Mouse (Mus musculus): ENCODE results near the gene C1ql4.

Gene C1ql4

DNA sequence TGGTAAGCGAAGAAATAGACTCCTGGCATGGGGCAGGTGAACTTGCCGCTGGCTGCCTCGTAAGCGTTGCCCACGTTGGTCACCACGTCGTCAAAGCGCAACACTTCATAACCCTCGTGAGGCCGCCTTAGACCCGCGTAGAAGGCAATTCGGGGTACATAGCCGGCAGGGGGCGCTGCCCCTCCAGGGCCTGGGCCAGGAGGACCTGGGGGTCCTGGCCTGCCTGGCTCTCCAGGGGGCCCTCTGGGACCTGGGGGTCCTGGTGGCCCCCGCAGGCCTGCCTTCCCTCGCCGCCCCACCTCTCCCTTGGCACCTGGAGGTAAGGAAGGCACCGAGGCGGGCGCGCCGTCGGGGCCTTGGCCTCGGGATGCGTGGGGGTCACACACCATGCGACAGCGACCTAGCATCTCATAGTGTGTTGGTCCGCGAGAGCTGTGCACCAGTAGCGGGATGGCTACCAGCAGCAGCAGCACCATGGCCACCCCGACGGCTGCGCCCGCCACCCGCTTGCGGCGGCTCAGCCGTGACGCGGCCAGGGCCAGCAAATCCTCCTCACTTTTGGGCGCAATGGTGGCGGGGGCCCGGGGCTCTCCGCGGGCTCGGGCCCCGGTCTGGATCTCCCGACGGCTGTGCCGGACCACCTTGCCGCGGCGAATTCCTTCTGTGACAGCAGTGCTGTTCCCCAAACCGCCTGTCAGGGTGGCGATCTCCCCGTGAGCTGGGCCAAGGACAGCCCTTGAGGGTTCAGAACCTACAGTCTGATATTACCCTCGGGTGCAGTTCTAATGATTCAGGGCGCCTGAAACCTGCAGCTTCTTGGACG lies at the start of gene C1ql4:
Gene C1ql4 (minus strand): TSS at position 565 of the 823 bp plus-strand sequence.
- peak; percentile 84 for DNase-seq (ENCODE audit: low read depth, low spot score)

DNA sequence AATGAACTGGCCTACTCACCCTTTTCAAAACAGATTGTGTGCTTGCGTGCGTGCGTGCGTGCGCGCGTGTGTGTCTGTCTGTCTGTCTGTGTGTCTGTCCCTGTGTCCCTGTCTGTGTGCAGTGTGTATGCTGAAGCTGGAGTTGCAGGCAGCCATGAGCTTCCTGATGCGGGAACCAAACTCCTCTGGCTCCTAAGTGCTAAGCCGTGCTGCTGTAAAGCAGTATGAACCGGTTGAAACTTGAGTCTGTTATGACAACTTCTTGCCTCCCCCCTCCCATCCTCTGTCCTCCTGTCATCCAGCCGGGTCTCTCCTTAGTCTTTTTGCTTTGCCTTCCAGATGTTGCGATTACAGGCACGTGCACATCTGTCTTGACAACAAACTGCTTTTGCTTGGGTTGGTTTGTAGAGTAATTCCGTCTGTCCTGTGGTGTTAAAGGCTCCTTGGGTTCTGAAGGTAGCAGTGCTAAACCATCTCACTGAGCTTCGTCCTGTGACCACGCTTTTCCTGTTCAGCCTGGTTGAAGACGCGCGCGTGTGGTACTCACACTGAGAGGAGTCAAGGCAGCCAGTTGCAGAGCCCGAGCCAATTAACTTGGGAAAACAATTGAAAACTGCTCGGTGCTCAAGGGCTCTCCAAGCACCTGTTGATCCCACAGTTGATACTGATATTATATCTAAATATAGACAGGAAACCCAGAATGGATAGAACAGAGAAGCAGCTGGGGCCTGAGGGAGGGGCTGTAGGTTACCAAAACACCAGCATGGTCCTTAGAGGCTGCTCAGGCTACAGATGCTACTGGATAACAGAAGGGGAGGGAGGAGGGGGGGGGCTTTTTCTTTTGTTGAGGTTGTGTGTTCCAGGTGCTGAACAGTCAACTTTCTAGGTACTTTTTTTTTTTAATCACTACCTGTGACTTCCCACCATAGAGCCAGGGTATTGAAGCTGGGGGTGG lies 42.6 kb upstream of the C1ql4 start:
- peak; percentile 79 for DNase-seq (ENCODE audit: low read depth, low spot score)

DNA sequence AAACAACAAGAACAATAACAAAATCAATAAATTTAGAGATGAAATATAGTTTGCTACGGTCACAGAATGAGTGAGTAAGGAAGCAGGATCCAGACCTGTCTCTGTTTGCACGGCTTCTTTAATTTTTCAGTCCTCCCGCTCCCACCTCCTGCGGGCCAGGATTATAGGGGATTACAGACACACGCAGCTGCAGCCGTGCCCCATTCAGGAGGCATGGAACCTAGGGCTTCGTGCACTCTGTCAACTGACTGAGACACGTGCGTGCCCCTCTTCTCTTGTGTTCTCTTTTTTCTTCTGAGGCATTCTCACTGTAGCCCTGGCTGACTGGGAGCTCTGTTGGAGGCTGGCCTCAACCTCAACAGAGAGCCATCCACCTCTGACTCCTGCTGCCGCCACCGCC lies 41.8 kb upstream of the C1ql4 start:
- DNase-seq (ENCODE audit: low read depth, low spot score): no peak

DNA sequence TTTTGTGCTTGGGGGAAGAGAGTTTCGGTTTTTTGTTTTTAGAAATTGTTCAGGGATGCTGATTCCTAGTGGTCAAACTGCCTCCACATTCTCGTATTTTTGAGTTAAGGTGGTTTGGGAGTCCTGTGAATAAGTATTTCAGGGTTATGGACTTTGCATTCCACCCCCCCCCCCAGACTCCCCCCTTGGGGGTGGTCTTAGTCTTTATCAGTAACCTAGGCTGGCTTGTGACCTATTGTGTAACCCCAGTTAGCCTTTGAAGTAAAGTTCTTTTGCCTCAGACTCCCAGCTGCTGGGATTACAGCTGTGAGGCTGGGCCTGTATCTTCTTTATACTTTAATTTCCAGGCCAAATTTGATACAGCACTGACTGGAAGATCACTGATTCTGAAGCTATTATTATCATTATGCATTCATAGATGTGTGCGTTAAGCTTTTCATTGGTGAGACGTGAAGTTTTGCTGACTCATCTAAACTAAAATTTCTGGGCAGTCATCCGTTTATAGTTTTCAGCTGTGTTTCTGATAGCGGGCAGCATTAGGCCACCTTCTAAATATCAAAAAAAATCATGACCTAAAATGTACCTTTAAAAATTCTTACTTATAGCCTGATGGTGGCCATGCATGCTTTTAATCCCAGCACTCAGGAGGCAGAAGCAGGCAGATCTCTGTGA lies 40.4 kb upstream of the C1ql4 start:
- DNase-seq (ENCODE audit: low read depth, low spot score): no peak

DNA sequence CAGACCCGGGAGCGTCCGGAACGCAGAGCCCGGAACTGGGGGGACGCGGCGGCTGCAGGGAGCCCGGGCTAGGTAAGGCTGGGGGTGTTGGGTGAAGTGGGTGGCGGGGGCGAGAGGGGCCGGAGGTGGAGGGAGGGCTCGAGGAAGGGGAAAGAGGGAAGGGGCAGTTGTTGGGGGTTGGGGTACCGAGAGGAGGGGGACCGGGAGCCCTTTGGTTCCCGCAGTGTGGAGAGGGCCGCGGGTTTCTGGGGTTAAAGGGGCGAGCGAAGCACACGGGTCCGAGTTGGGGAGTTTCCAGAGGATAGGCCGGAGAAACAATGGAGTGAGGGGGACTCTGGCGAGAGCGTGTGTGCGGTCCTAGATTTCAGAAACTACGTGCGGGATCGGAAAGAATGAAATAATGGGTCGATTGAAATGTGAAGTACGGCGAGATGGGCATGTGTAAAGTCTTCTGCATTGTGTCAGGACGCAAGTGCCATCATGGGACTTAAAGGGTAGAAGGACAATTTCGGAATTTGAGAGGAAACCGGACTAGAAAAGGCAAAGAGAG lies 39.3 kb upstream of the C1ql4 start:
- DNase-seq (ENCODE audit: low read depth, low spot score): peak; percentile 37

DNA sequence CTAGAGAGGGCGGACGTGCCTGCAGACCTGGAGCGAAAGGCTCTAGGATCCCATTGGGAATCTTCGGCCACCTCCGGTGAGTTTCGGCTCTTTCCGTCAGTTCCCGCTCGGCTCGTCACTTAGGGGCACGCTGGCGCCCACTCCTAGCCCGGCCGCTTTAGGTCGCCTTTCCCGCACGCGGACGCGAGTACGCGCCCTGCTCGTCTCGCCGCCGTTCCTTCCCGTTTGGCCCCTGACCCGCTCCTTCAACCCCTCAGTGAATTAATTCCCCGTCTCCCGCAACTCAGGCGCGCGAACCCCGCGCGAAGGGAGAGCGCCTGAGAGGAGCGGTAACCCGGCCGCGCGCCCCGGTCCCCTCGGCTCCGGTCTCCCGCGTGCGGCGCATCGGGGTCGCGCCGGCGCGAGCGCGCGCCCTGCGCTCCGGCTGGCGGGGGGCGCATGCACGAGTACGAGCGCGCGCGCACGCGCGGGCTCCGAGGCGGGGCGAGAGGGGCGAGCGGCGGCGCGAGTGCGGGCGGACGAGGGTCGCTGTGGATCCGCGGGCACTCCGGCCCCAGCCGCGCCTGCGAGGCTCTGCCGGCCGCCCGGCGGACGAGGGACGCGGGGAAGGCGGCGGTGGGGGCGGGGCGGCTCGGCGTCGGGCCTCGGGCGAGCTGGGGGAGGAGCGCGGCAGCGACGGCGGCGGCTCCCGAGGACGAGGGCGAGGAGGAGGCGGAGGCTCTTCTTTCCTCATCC lies 38.6 kb upstream of the C1ql4 start:
- peak; percentile 90 for DNase-seq (ENCODE audit: low read depth, low spot score)

DNA sequence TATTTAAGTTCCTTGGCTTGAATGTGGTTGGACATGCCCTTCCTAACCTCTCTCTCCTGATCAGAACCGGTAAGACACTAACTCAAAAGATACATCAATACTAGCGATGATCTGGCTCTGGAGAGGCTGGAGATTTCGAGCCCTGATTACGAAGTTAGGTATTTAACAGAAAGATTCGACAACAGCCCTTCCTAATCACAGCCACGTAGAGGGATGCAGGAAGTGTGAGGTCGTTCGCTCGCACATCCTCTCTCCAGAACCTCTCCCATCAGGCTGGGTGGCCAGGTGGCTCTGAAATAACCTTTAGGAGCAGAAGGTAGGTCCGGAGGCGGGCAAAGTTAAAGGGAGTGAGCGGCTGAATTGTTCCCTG lies 38.1 kb upstream of the C1ql4 start, which contains the start of gene Spats2:
Gene Spats2 (plus strand): TSS at position 206 of the 370 bp plus-strand sequence.
- no peak for DNase-seq (ENCODE audit: low read depth, low spot score)

DNA sequence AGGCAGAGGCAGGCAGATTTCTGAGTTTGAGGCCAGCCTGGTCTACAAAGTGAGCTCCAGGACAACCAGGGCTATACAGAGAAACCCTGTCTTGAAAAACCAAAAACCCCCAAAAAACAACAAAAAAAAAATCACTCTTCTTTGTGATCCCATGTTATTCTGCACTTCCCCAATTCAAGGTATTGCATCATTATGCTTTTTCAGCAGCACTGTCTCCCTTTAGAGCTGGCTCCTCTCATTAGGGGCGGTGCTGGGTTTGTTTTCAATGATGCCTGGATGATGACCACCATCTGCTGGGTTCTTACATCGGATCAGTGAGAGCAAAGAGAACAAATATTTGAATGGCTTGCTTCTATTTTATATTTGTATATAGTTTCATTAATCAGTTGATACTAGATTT lies 35.0 kb upstream of the C1ql4 start:
- DNase-seq (ENCODE audit: low read depth, low spot score): no peak

DNA sequence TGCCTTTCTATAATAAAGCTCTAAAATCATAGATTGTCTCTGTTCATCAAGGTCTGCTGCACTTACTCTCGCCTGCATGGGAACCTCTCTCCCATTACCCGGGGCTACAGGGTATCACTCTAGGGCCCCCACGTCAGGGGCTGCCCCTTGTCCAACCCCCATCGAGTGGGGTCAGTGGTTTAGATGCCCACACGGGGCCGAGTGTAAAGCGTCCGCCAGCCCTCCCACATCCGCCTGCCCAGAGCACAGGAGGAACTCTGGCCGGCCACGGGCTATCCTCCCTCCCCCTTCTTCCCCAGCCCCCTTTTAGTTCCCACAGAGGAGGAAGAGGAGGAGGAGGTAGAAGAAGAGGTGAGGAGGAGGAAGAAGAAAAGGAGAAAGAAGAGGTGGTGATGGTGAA lies 33.2 kb upstream of the C1ql4 start:
- DNase-seq (ENCODE audit: low read depth, low spot score): no peak

DNA sequence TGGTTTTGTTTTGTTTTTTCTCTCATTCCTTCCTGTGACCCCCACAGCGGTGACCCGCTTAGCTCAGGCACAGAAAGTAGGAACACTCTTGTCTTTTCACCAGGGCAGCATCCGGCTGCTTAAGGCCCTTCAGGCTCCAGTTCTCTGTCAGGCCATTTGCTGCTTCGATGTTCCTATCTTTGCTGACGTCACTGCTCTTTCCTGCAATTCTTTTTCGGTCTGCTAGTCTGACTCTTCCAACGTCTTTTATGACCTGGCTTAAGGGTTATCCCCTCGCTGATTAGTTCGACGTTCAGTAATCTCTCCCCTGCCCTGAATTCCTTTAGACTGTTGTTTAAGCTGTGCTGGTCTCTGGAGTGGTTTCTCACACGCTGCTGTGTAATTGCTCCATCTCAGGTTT lies 28.9 kb upstream of the C1ql4 start:
- no peak for DNase-seq (ENCODE audit: low read depth, low spot score)

DNA sequence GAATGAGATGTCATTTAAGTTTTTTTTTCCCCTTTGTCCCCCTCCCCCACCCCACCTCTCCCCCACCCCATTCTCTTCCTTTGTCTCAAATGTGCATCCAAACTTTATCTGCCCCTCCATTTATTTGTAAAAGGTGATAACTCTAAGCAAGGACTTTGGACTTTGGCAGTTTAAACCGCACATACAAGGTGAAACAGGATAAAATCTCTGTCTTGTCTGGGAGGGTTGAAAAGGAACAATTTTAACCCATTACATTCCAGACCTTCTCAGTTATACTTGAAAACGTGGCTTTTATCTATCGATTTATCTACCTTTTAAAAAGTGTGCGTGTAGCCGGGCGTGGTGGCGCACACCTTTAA lies 27.4 kb upstream of the C1ql4 start:
- DNase-seq (ENCODE audit: low read depth, low spot score): no peak

DNA sequence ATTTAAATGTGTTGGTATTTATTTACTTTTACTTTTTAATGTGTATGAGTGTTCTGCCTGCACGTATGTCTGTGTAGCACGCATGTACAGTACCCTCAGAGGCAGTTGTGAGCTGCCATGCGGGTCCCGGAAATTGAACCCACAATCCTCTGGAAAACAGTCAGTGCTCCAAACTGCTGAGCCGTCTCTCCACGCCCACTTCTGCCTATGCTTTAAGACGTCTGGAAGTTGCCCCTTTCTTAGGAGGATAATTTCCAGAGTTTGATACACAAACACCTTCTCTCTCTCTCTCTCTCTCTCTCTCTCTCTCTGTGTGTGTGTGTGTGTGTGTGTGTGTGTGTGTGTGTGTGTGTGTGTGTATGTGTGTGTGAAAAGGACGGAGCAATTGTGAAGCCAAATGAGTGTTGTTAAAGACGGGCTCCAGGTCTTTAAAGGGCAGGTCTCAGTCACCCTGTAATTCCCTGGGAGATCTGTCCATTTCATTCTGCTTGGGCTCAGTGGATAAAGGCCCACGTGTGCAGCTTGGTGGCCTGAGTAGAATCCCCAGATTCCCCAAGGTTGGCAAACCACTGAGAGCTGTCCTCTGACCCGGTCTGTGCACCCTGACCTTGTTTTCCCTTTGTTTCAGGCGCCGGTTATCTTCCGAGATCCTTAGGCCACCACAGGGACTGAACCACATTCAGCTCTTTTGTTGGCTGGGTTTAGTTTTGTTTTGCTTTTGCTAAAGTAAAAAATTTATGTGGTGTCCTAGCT lies 26.9 kb upstream of the C1ql4 start:
- DNase-seq (ENCODE audit: low read depth, low spot score): peak; percentile 50

DNA sequence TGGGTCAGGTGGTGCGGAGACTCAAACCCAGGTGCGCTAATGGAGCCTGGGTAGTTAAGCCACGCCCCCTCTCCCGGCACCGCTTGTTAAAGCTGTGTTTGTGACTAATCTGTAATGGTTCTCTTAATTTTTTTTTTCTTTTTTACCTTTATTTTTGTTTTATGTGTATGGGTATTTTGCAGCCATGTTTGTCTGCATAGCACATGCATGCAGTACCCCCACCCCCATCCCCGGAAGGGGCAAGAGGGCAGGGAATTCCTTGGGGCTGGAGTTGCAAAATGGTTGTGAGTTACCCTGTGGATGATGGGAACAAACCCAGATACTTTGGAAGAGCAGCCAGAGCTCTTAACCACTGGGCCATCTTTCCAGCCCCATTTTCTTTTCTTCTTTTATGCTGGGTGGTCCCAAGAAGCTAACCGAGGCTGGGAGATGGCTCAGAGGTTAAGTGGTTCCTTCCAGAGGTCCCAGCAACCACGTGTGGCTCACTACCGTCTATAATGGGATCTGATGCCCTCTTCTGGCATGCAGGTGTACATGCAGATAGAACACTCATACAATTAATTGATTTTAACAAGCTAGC lies 25.9 kb upstream of the C1ql4 start:
- DNase-seq (ENCODE audit: low read depth, low spot score): peak; percentile 87

DNA sequence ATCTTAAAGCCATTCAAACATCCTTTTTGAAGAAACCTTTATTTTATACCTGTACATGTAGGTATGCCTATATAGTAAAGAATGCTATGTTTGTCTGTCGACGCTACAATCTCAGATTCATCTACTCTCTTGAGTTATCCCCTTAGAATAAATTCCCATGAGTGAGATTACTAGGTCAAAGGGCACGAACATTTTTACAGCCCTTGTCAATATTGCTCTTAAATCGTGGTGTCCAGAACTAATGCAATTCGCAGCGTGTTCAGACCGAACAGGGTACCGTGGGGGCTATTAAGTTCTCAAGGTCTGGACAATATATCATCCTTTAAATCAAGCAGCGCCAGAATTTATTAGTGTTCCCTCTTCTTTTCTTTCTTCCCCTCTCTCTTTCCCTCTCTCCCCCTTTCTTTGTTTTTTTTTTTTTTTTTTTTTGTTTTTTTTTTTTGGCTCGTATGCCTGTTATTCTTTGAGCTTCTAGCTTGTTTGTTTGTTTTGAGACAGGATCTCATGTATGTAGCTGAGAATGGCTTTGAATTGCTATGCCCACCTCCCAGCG lies 25.3 kb upstream of the C1ql4 start:
- no peak for DNase-seq (ENCODE audit: low read depth, low spot score)

DNA sequence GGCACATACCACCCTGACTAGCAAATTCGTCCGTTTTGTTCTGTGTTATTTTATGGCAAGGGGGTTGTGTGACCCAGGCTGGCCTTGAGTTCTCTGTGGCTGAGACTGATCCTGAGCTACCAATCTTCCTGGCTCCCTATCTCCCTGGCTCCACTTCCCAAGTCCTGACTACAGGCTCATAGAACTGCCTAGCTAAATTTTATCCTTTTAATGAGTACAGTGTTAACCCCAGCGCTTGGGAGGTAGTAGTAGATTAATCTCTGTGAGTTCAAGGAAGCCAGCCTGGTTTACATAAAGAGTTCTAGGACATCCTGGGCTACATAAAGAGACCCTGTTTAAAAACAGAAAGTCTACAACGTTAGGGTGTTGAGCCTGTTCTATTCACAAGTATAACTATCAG lies 24.2 kb upstream of the C1ql4 start:
- DNase-seq (ENCODE audit: low read depth, low spot score): no peak

DNA sequence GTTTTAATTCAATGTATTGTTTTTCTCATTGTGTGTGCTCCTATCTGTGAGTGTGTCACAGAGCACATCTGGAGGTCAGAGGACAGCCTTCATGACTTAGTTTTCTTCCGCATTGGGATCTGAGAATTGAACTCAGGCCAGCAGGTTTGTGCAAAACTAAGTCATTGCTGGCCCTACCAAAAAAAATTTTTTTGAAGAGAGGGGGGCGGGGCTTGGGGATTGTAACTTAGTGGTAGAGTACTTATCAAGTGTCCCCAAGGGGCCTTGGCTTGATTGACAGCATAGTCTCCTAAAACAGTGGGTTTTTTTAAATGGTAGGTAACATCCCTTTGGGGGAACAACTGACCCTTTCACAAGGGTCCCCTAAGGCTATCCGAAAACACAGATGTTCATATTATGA lies 23.5 kb upstream of the C1ql4 start:
- no peak for DNase-seq (ENCODE audit: low read depth, low spot score)

DNA sequence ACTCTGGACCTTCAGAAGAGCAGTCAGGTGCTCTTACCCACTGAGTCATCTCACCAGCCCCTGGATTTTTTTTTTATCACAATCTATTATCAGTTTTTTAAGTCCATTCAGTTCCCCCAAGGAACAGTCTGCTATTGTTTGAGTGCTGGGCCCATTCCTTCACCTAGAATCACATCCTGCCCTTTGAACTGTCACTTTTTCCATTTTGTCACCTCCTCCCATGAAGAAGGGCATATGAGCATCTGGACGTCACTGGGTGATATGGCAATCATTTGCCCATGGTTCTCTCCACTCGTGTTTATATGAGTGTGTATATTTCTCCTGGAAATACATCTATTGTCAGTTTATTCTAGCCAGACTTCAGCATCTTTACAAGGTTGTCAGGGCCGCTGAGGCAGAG lies 20.2 kb upstream of the C1ql4 start:
- DNase-seq (ENCODE audit: low read depth, low spot score): no peak

DNA sequence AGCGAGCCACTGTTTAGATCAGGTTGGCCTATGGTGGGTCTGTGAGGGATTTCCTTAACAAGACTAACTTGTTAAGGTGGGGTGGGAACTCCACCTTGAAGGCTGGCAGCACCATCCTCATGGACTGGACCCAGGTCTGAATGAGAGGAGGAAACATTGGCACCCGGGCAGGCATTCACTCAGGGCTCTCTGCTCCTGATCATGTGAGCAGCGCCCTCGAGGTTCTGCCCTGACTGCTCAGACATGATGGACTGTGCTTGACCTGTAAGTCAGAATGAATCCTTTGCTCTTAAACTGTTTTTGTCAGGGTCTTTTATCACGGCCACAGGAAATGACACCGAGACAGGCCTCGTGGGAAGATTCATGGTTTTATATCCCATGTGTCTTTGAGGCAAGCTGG lies 17.6 kb upstream of the C1ql4 start:
- DNase-seq (ENCODE audit: low read depth, low spot score): no peak

DNA sequence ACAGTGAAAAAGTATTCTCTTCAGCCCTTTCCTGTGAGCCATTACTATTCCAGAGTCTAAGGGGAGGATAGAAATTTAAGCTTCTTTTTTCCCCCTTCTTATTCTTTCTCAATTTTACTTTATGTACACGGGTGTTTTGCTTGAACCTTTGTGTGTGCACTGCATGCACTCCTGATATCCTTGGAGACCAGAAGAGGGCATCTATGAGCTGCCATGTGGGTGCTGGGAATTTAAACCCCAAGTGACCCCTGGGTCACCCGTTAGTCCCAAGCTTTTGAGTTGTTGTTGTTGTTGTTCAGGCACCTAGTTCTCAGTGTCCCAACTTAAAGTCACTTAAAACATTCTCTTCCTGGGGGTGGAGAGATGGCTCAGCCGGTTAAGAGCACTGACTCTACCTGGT lies 12.4 kb upstream of the C1ql4 start:
- peak; percentile 31 for DNase-seq (ENCODE audit: low read depth, low spot score)

DNA sequence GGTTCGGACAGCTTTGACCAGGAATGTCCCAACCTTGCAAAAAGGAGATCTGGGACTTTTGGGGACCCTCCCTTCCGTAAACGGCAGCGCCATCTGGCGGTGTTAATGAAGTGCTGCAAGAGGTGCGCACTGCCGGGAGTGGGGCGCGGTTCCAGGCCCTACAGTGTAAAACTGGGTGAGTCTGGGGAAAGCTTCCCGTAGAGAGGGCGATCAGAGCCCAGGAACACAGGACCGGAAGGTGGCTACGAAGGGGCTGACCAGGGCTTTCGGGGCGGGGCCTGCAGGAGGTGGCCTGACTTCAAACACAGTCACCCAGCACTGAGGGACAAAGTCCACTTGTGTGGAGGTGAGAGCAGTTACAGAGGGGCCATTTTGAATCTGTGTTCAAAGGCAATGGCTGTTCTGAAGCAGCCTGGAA lies 11.5 kb upstream of the C1ql4 start:
- peak; percentile 86 for DNase-seq (ENCODE audit: low read depth, low spot score)
